Mouse (Mus musculus): ENCODE results near the gene Gm6614.
"Not testable (repeated sequence)": the region's sequence is repeated elsewhere in the genome, so short reads cannot be mapped to it uniquely, and the experiment has no call there.

Gm6614 gene

GRCm38 (mm10) chr6:142011364-142011955 is at the start of gene Gm6614:
TSS of gene Gm6614 (minus strand) at chr6:142011414.
- DNase-seq: no peak

GRCm38 (mm10) chr6:142058281-142058680 is 47.1 kb upstream of the Gm6614 start:
- not testable (repeated sequence) for DNase-seq

GRCm38 (mm10) chr6:142047689-142048088 is 36.5 kb upstream of the Gm6614 start:
- no peak for DNase-seq

- no peak for DNase-seq
Observed at GRCm38 (mm10) chr6:142045746-142046145, 34.5 kb upstream of the Gm6614 start.

- no peak for DNase-seq
Observed at GRCm38 (mm10) chr6:142041896-142042295, 30.7 kb upstream of the Gm6614 start.

GRCm38 (mm10) chr6:142040306-142041175 is 29.3 kb upstream of the Gm6614 start:
- peak; percentile 57 for DNase-seq

- DNase-seq: no peak
Observed at GRCm38 (mm10) chr6:142035771-142036170, 24.6 kb upstream of the Gm6614 start.

- DNase-seq: no peak
Observed at GRCm38 (mm10) chr6:142021671-142022070, 10.5 kb upstream of the Gm6614 start.

GRCm38 (mm10) chr6:141986772-141987171 is 24.4 kb downstream of the Gm6614 start:
- no peak for DNase-seq

GRCm38 (mm10) chr6:141984644-141985043 is 26.6 kb downstream of the Gm6614 start:
- DNase-seq: peak; percentile 20

GRCm38 (mm10) chr6:141962420-141962819 is 48.8 kb downstream of the Gm6614 start:
- DNase-seq: no peak

GRCm38 (mm10) chr6:141961861-141962260 is 49.4 kb downstream of the Gm6614 start:
- DNase-seq: no peak

GRCm38 (mm10) chr6:141960482-141960881 is 50.7 kb downstream of the Gm6614 start:
- DNase-seq: no peak

GRCm38 (mm10) chr6:141946862-141947261 is 64.4 kb downstream of the Gm6614 start, which contains the start of gene Slco1a1:
TSS of gene Slco1a1 (minus strand) at chr6:141946962.
- DNase-seq: no peak

- DNase-seq: no peak
Observed at GRCm38 (mm10) chr6:141940451-141940850, 70.8 kb downstream of the Gm6614 start.
